Mouse (Mus musculus) heart, embryonic 15.5 days (tissue): ENCODE results near the gene Praf2. TPM values are rescaled to one million over a fixed set of nuclear protein-coding genes. Genes with fewer than 3 reads are reported as not detected.

Source experiments
- ATAC-seq: fragments of 200-750 bp; cut with Nextera tagmentation; replicated peaks from 2 replicates; pipeline ENCODE4 v1.8.0; 2017; ENCODE audit warnings: low read depth, moderate TSS enrichment; ENCODE audit not compliant: insufficient number of reproducible peaks, insufficient read depth, low FRiP score
- H3K27ac ChIP-seq: fragments of 300-500 bp; sonication (generic); 2 replicates; pipeline ENCODE4 v1.5.1; 2015; ENCODE audit warnings: mild to moderate bottlenecking, inconsistent platforms
- H3K27me3 ChIP-seq: fragments of 300-500 bp; sonication (generic); 2 replicates; pipeline ENCODE4 v1.6.1; 2015; ENCODE audit warnings: inconsistent platforms
- H3K36me3 ChIP-seq: fragments of 300-500 bp; sonication (generic); 2 replicates; pipeline ENCODE4 v1.6.1; 2015; ENCODE audit warnings: mild to moderate bottlenecking, inconsistent platforms
- H3K4me1 ChIP-seq: fragments of 300-500 bp; sonication (generic); replicated peaks from 2 replicates; pipeline ENCODE4 v1.6.1; 2015; ENCODE audit warnings: inconsistent platforms
- H3K4me2 ChIP-seq: fragments of 300-500 bp; sonication (generic); 2 replicates; pipeline ENCODE4 v1.6.1; 2015; ENCODE audit warnings: inconsistent platforms, mild to moderate bottlenecking, moderate library complexity
- H3K4me3 ChIP-seq: fragments of 300-500 bp; sonication (generic); 2 replicates; pipeline ENCODE4 v1.5.1; 2015; ENCODE audit warnings: mild to moderate bottlenecking, inconsistent platforms
- H3K9ac ChIP-seq: fragments of 300-500 bp; sonication (generic); 2 replicates; pipeline ENCODE4 v1.6.1; 2015; ENCODE audit warnings: mild to moderate bottlenecking, inconsistent platforms
- H3K9me3 ChIP-seq: fragments of 300-500 bp; sonication (generic); replicated peaks from 2 replicates; pipeline ENCODE4 v1.6.1; 2016; ENCODE audit warnings: inconsistent platforms
- WGBS: fragments of 180-500 bp; shearing (Covaris S2); methylation state at CpG from one replicate; pipeline ENCODE4 v1.1.7; 2015; ENCODE audit warnings: mixed read lengths; 5-methylcytosine and 5-hydroxymethylcytosine counted together
- polyA plus RNA-seq: library from polyadenylated mRNA; unstranded; fragments of >200 nt; fragmentation: Nextera tagmentation; extraction: Ambion mirVana; gene quantifications from 2 replicates; pipeline ENCODE4 v1.2.1, GENCODE M21; 2015

The Praf2 gene
- polyA plus RNA-seq, 1 experiment from 2014 or later, result 30.5 TPM

- Histone ChIP-seq H3K9me3 (no peaks in the 10 kb centered on the region), H3K4me2 (peak overlapping the region; percentile 71), H3K36me3 (peaks cover 8% of the 10 kb centered on the region), H3K4me3 (peak overlapping the region; percentile 76), H3K4me1 (peaks cover 19% of the 10 kb centered on the region), H3K27me3 (no peaks in the 10 kb centered on the region), H3K9ac (peak overlapping the region; percentile 74), H3K27ac (peak overlapping the region; percentile 81)
- ATAC-seq, result no peak
- 9% methylated on average over 22 of the region's 22 CpGs for WGBS
Observed at GRCm38 (mm10) chrX:7763631-7764393, 35.6 kb downstream of the Praf2 start.

- 0 out of 2 replicates have a peak overlapping the region, but pooled peaks have one; percentile 74 for H3K9ac ChIP-seq
- H3K9me3 ChIP-seq, result no peaks in the 10 kb centered on the region
- H3K4me3 ChIP-seq, result peak overlapping the region; percentile 76
- 0 out of 2 replicates have a peak overlapping the region, but pooled peaks have one; percentile 47 for H3K27ac ChIP-seq
- no peak for ATAC-seq
- H3K4me2 ChIP-seq, result peak overlapping the region; percentile 71
- WGBS, result 22% methylated on average over 9 of the region's 9 CpGs
- H3K4me1 ChIP-seq, result peaks cover 19% of the 10 kb centered on the region
- H3K27me3 ChIP-seq, result no peaks in the 10 kb centered on the region
- peaks cover 12% of the 10 kb centered on the region for H3K36me3 ChIP-seq
Observed at GRCm38 (mm10) chrX:7764657-7765280, 36.5 kb downstream of the Praf2 start.

GRCm38 (mm10) chrX:7765281-7765670 is 37.0 kb downstream of the Praf2 start:
- H3K27ac ChIP-seq, result peak overlapping the region; percentile 47; the same call in 1 of the 2 replicates
- no peak overlapping the region for H3K9ac ChIP-seq
- peak overlapping the region; percentile 76 for H3K4me3 ChIP-seq
- no peaks in the 10 kb centered on the region for H3K9me3 ChIP-seq
- ATAC-seq, result no peak
- H3K4me2 ChIP-seq, result peak overlapping the region; percentile 71
- WGBS, result 30% methylated on average over 13 of the region's 13 CpGs
- H3K36me3 ChIP-seq, result peaks cover 17% of the 10 kb centered on the region
- H3K4me1 ChIP-seq, result peaks cover 19% of the 10 kb centered on the region
- H3K27me3 ChIP-seq, result no peaks in the 10 kb centered on the region

- Histone ChIP-seq H3K4me1 (peaks cover 19% of the 10 kb centered on the region), H3K9me3 (no peaks in the 10 kb centered on the region), H3K36me3 (peaks cover 18% of the 10 kb centered on the region), H3K27ac (peak overlapping the region; percentile 47; the same call in 1 of the 2 replicates), H3K4me2 (peak overlapping the region; percentile 71), H3K4me3 (peak overlapping the region; percentile 76), H3K9ac (no peak overlapping the region), H3K27me3 (no peaks in the 10 kb centered on the region)
- ATAC-seq, result peak; percentile 25; the same call in 1 of the 2 replicates
- WGBS, result 20% methylated on average over 11 of the region's 11 CpGs
Observed at GRCm38 (mm10) chrX:7765764-7766163, 37.5 kb downstream of the Praf2 start.

- WGBS, result 85% methylated on average over 7 of the region's 7 CpGs
- no peaks in the 10 kb centered on the region for H3K9me3 ChIP-seq
- H3K4me2 ChIP-seq, result no peak overlapping the region
- no peak overlapping the region for H3K9ac ChIP-seq
- no peak for ATAC-seq
- peaks cover 13% of the 10 kb centered on the region for H3K4me1 ChIP-seq
- H3K4me3 ChIP-seq, result no peak overlapping the region
- no peaks in the 10 kb centered on the region for H3K27me3 ChIP-seq
- peaks cover 18% of the 10 kb centered on the region for H3K36me3 ChIP-seq
- H3K27ac ChIP-seq, result no peak overlapping the region
Observed at GRCm38 (mm10) chrX:7769302-7770017, 41.2 kb downstream of the Praf2 start.

GRCm38 (mm10) chrX:7772766-7773165 is 44.5 kb downstream of the Praf2 start:
- ATAC-seq, result no peak
- peaks cover 13% of the 10 kb centered on the region for H3K36me3 ChIP-seq
- WGBS, result 60% methylated on average over 2 of the region's 2 CpGs

GRCm38 (mm10) chrX:7775501-7776205 is 47.4 kb downstream of the Praf2 start:
- Histone ChIP-seq H3K4me1 (no peaks in the 10 kb centered on the region), H3K36me3 (no peaks in the 10 kb centered on the region; the same call in 1 of the 2 replicates), H3K4me2 (no peak overlapping the region), H3K9me3 (no peaks in the 10 kb centered on the region), H3K9ac (no peak overlapping the region), H3K27me3 (no peaks in the 10 kb centered on the region), H3K4me3 (no peak overlapping the region), H3K27ac (no peak overlapping the region)
- 71% methylated on average over 9 of the region's 9 CpGs for WGBS
- ATAC-seq, result no peak

More at GRCm38 (mm10) chrX:7772766-7773165, 44.5 kb downstream of the Praf2 start:
- no peak overlapping the region for H3K9ac ChIP-seq
- no peak overlapping the region for H3K27ac ChIP-seq
- H3K9me3 ChIP-seq, result no peaks in the 10 kb centered on the region
- no peak overlapping the region for H3K4me3 ChIP-seq
- no peaks in the 10 kb centered on the region for H3K27me3 ChIP-seq
- H3K4me2 ChIP-seq, result no peak overlapping the region
- no peaks in the 10 kb centered on the region for H3K4me1 ChIP-seq

- Histone ChIP-seq H3K9me3 (no peaks in the 10 kb centered on the region), H3K27me3 (no peaks in the 10 kb centered on the region), H3K36me3 (no peaks in the 10 kb centered on the region), H3K4me2 (no peak overlapping the region), H3K4me1 (no peaks in the 10 kb centered on the region), H3K9ac (no peak overlapping the region), H3K4me3 (no peak overlapping the region), H3K27ac (no peak overlapping the region)
- 0 out of 2 replicates have a peak, but pooled peaks have one; percentile 27 for ATAC-seq
- 44% methylated on average over 8 of the region's 8 CpGs for WGBS
Observed at GRCm38 (mm10) chrX:7776329-7777082, 48.3 kb downstream of the Praf2 start.

GRCm38 (mm10) chrX:7778450-7779244 is 50.4 kb downstream of the Praf2 start:
- Histone ChIP-seq H3K9me3 (no peaks in the 10 kb centered on the region), H3K4me3 (no peak overlapping the region), H3K36me3 (no peaks in the 10 kb centered on the region), H3K9ac (no peak overlapping the region), H3K4me2 (no peak overlapping the region), H3K27me3 (no peaks in the 10 kb centered on the region), H3K4me1 (no peaks in the 10 kb centered on the region), H3K27ac (no peak overlapping the region)
- WGBS, result 66% methylated on average over 7 of the region's 7 CpGs
- ATAC-seq, result no peak

GRCm38 (mm10) chrX:7779294-7779693 is 51.1 kb downstream of the Praf2 start:
- no peak for ATAC-seq
- H3K27ac ChIP-seq, result no peak overlapping the region

More at GRCm38 (mm10) chrX:7779294-7779693, 51.1 kb downstream of the Praf2 start:
- H3K4me1 ChIP-seq, result no peaks in the 10 kb centered on the region
- H3K36me3 ChIP-seq, result no peaks in the 10 kb centered on the region
- WGBS, result 20% methylated on average over 3 of the region's 3 CpGs
- no peak overlapping the region for H3K9ac ChIP-seq
- no peak overlapping the region for H3K4me3 ChIP-seq
- H3K9me3 ChIP-seq, result no peaks in the 10 kb centered on the region
- no peak overlapping the region for H3K4me2 ChIP-seq
- H3K27me3 ChIP-seq, result no peaks in the 10 kb centered on the region
